Mouse (Mus musculus): ENCODE measurements at regions not wholly inside any gene's neighbourhood (a gene's known extent, or its start where the extent isn't known, plus 50 kb on each side); places are given as distances from the start of the nearest gene placed in this dataset.

GRCm38 (mm10) chr17:52278523-52278922, 324.0 kb upstream of the Kcnh8 start:
- H3K27ac ChIP-seq (ENCODE audit: insufficient read depth, low read length) = no peak overlapping the region

GRCm38 (mm10) chr17:52268792-52269191, 333.7 kb upstream of the Kcnh8 start:
- Histone ChIP-seq H3K27ac (ENCODE audit: insufficient read depth, low read length) (no peak overlapping the region), H3K27me3 (ENCODE audit: control insufficient read depth, insufficient read depth, low read length) (no peaks in the 10 kb centered on the region), H3K4me3 (ENCODE audit: extremely low read depth, insufficient read depth, insufficient read length) (no peak overlapping the region), H3K36me3 (ENCODE audit: control insufficient read depth, insufficient read depth, low read length) (no peaks in the 10 kb centered on the region), H3K4me1 (ENCODE audit: control insufficient read depth, insufficient read depth, insufficient read length) (no peaks in the 10 kb centered on the region; the same call in 1 of the 2 replicates)
- DNase-seq (ENCODE audit: low read depth in 1 of 2, low spot score in 2 of 2) = no peak
- TF ChIP-seq POLR2A (IDR thresholded peaks at IDR 0.05; ENCODE audit: low read depth, low read length) = no peak
- TF ChIP-seq CTCF (IDR thresholded peaks at IDR 0.05; ENCODE audit: extremely low read depth, insufficient read depth, insufficient read length, insufficient replicate concordance) = no peak
- WGBS = 33% methylated on average over 2 of the region's 2 CpGs

More at GRCm38 (mm10) chr17:52278523-52278922, 324.0 kb upstream of the Kcnh8 start:
- H3K27me3 ChIP-seq (ENCODE audit: control insufficient read depth, insufficient read depth, low read length) = no peaks in the 10 kb centered on the region
- H3K4me3 ChIP-seq (ENCODE audit: extremely low read depth, insufficient read depth, insufficient read length) = no peak overlapping the region
- H3K36me3 ChIP-seq (ENCODE audit: control insufficient read depth, insufficient read depth, low read length) = no peaks in the 10 kb centered on the region
- 63% methylated on average over 4 of the region's 4 CpGs for WGBS
- TF ChIP-seq POLR2A (IDR thresholded peaks at IDR 0.05; ENCODE audit: low read depth, low read length) (no peak), CTCF (IDR thresholded peaks at IDR 0.05; ENCODE audit: extremely low read depth, insufficient read depth, insufficient read length, insufficient replicate concordance) (no peak)
- DNase-seq (ENCODE audit: low read depth in 1 of 2, low spot score in 2 of 2) = no peak
- H3K4me1 ChIP-seq (ENCODE audit: control insufficient read depth, insufficient read depth, insufficient read length) = no peaks in the 10 kb centered on the region

- TF ChIP-seq CTCF (IDR thresholded peaks at IDR 0.05; ENCODE audit: extremely low read depth, insufficient read depth, insufficient read length, insufficient replicate concordance) (no peak), POLR2A (IDR thresholded peaks at IDR 0.05; ENCODE audit: low read depth, low read length) (no peak)
- Histone ChIP-seq H3K4me3 (ENCODE audit: extremely low read depth, insufficient read depth, insufficient read length) (no peak overlapping the region), H3K27ac (ENCODE audit: insufficient read depth, low read length) (no peak overlapping the region), H3K27me3 (ENCODE audit: control insufficient read depth, insufficient read depth, low read length) (no peaks in the 10 kb centered on the region), H3K4me1 (ENCODE audit: control insufficient read depth, insufficient read depth, insufficient read length) (no peaks in the 10 kb centered on the region; the same call in 1 of the 2 replicates), H3K36me3 (ENCODE audit: control insufficient read depth, insufficient read depth, low read length) (no peaks in the 10 kb centered on the region)
- DNase-seq (ENCODE audit: low read depth in 1 of 2, low spot score in 2 of 2) = no peak
Measured at GRCm38 (mm10) chr17:52251284-52251683, 351.2 kb upstream of the Kcnh8 start.

GRCm38 (mm10) chr17:52225584-52225983, 376.9 kb upstream of the Kcnh8 start:
- no peaks in the 10 kb centered on the region for H3K27me3 ChIP-seq (ENCODE audit: control insufficient read depth, insufficient read depth, low read length)
- WGBS = 84% methylated on average over 3 of the region's 3 CpGs
- H3K27ac ChIP-seq (ENCODE audit: insufficient read depth, low read length) = no peak overlapping the region
- H3K4me1 ChIP-seq (ENCODE audit: control insufficient read depth, insufficient read depth, insufficient read length) = no peaks in the 10 kb centered on the region
- DNase-seq (ENCODE audit: low read depth in 1 of 2, low spot score in 2 of 2) = no peak
- H3K36me3 ChIP-seq (ENCODE audit: control insufficient read depth, insufficient read depth, low read length) = no peaks in the 10 kb centered on the region
- H3K4me3 ChIP-seq (ENCODE audit: extremely low read depth, insufficient read depth, insufficient read length) = no peak overlapping the region
- no peak for TF ChIP-seq POLR2A (IDR thresholded peaks at IDR 0.05; ENCODE audit: low read depth, low read length)
- TF ChIP-seq CTCF (IDR thresholded peaks at IDR 0.05; ENCODE audit: extremely low read depth, insufficient read depth, insufficient read length, insufficient replicate concordance) = no peak

- Histone ChIP-seq H3K4me3 (ENCODE audit: extremely low read depth, insufficient read depth, insufficient read length) (no peak overlapping the region), H3K36me3 (ENCODE audit: control insufficient read depth, insufficient read depth, low read length) (no peaks in the 10 kb centered on the region)
- DNase-seq (ENCODE audit: low read depth in 1 of 2, low spot score in 2 of 2) = no peak
Measured at GRCm38 (mm10) chr17:52220422-52220821, 382.1 kb upstream of the Kcnh8 start.

GRCm38 (mm10) chr17:52217411-52217810, 384.3 kb upstream of the Satb1 start:
- no peak overlapping the region for H3K27ac ChIP-seq (ENCODE audit: insufficient read depth, low read length)
- TF ChIP-seq CTCF (IDR thresholded peaks at IDR 0.05; ENCODE audit: extremely low read depth, insufficient read depth, insufficient read length, insufficient replicate concordance) (no peak), POLR2A (IDR thresholded peaks at IDR 0.05; ENCODE audit: low read depth, low read length) (no peak)
- no peak overlapping the region for H3K4me3 ChIP-seq (ENCODE audit: extremely low read depth, insufficient read depth, insufficient read length)
- H3K4me1 ChIP-seq (ENCODE audit: control insufficient read depth, insufficient read depth, insufficient read length) = no peaks in the 10 kb centered on the region; the same call in 1 of the 2 replicates
- DNase-seq (ENCODE audit: low read depth in 1 of 2, low spot score in 2 of 2) = no peak
- no peaks in the 10 kb centered on the region for H3K27me3 ChIP-seq (ENCODE audit: control insufficient read depth, insufficient read depth, low read length)
- H3K36me3 ChIP-seq (ENCODE audit: control insufficient read depth, insufficient read depth, low read length) = no peaks in the 10 kb centered on the region

More at GRCm38 (mm10) chr17:52220422-52220821, 382.1 kb upstream of the Kcnh8 start:
- H3K4me1 ChIP-seq (ENCODE audit: control insufficient read depth, insufficient read depth, insufficient read length) = no peaks in the 10 kb centered on the region
- TF ChIP-seq POLR2A (IDR thresholded peaks at IDR 0.05; ENCODE audit: low read depth, low read length) (no peak), CTCF (IDR thresholded peaks at IDR 0.05; ENCODE audit: extremely low read depth, insufficient read depth, insufficient read length, insufficient replicate concordance) (no peak)
- no peak overlapping the region for H3K27ac ChIP-seq (ENCODE audit: insufficient read depth, low read length)
- WGBS = 80% methylated on average over 3 of the region's 3 CpGs
- no peaks in the 10 kb centered on the region for H3K27me3 ChIP-seq (ENCODE audit: control insufficient read depth, insufficient read depth, low read length)

GRCm38 (mm10) chr17:52212944-52213343, 379.9 kb upstream of the Satb1 start:
- no peak overlapping the region for H3K4me3 ChIP-seq (ENCODE audit: extremely low read depth, insufficient read depth, insufficient read length)
- no peaks in the 10 kb centered on the region; the same call in 1 of the 2 replicates for H3K4me1 ChIP-seq (ENCODE audit: control insufficient read depth, insufficient read depth, insufficient read length)
- H3K27ac ChIP-seq (ENCODE audit: insufficient read depth, low read length) = no peak overlapping the region
- H3K27me3 ChIP-seq (ENCODE audit: control insufficient read depth, insufficient read depth, low read length) = no peaks in the 10 kb centered on the region
- 72% methylated on average over 2 of the region's 2 CpGs for WGBS
- H3K36me3 ChIP-seq (ENCODE audit: control insufficient read depth, insufficient read depth, low read length) = no peaks in the 10 kb centered on the region
- no peak for DNase-seq (ENCODE audit: low read depth in 1 of 2, low spot score in 2 of 2)
- no peak for TF ChIP-seq POLR2A (IDR thresholded peaks at IDR 0.05; ENCODE audit: low read depth, low read length)
- TF ChIP-seq CTCF (IDR thresholded peaks at IDR 0.05; ENCODE audit: extremely low read depth, insufficient read depth, insufficient read length, insufficient replicate concordance) = no peak
